Mouse (Mus musculus) neural tube, embryonic 15.5 days (tissue): Measurements from ENCODE around the gene Gm45837. TPM values are rescaled to one million over a fixed set of nuclear protein-coding genes. Genes with fewer than 3 reads are reported as not detected.
"Not testable (repeated sequence)": the region's sequence is repeated elsewhere in the genome, so short reads cannot be mapped to it uniquely, and the experiment has no call there.

Source experiments
- ATAC-seq: fragments of 200-750 bp; cut with Nextera tagmentation; 2 replicates; pipeline ENCODE4 v1.8.0; 2017; ENCODE audit warnings: mild to moderate bottlenecking, moderate TSS enrichment, moderate library complexity; ENCODE audit not compliant: low FRiP score
- H3K27ac ChIP-seq: fragments of 300-500 bp; sonication (generic); replicated peaks from 2 replicates; pipeline ENCODE4 v1.5.1; 2015; ENCODE audit warnings: mild to moderate bottlenecking, inconsistent platforms
- H3K27me3 ChIP-seq: fragments of 300-500 bp; sonication (generic); replicated peaks from 2 replicates; pipeline ENCODE4 v1.6.1; 2015; ENCODE audit warnings: inconsistent platforms
- H3K36me3 ChIP-seq: fragments of 300-500 bp; sonication (generic); 2 replicates; pipeline ENCODE4 v1.6.1; 2015; ENCODE audit warnings: inconsistent platforms
- H3K4me1 ChIP-seq: fragments of 300-500 bp; sonication (generic); 2 replicates; pipeline ENCODE4 v1.6.1; 2015; ENCODE audit warnings: inconsistent platforms
- H3K4me2 ChIP-seq: fragments of 300-500 bp; sonication (generic); 2 replicates; pipeline ENCODE4 v1.6.1; 2015; ENCODE audit warnings: inconsistent platforms, mild to moderate bottlenecking, moderate library complexity
- H3K4me3 ChIP-seq: fragments of 300-500 bp; sonication (generic); replicated peaks from 2 replicates; pipeline ENCODE4 v1.5.1; 2015; ENCODE audit warnings: mild to moderate bottlenecking, inconsistent platforms
- H3K9ac ChIP-seq: fragments of 300-500 bp; sonication (generic); replicated peaks from 2 replicates; pipeline ENCODE4 v1.6.1; 2015; ENCODE audit warnings: mild to moderate bottlenecking, inconsistent platforms
- H3K9me3 ChIP-seq: fragments of 300-500 bp; sonication (generic); replicated peaks from 2 replicates; pipeline ENCODE4 v1.6.1; 2016; ENCODE audit warnings: inconsistent platforms
- WGBS: fragments of 180-500 bp; shearing (Covaris S2); methylation state at CpG from one replicate; pipeline ENCODE4 v1.1.7; 2015; ENCODE audit warnings: mixed read lengths; 5-methylcytosine and 5-hydroxymethylcytosine counted together
- polyA plus RNA-seq: library from polyadenylated mRNA; unstranded; fragments of >200 nt; fragmentation: Nextera tagmentation; extraction: Ambion mirVana; gene quantifications from 2 replicates; pipeline ENCODE4 v1.2.1, GENCODE M21; 2015

Gm45837 gene
- polyA plus RNA-seq, 1 experiment from 2014 or later = 0.99 TPM

GRCm38 (mm10) chr7:101539774-101540173 is 129.1 kb downstream of the Gm45837 start:
- H3K4me2 ChIP-seq = no peak overlapping the region
- H3K9ac ChIP-seq = no peak overlapping the region
- H3K9me3 ChIP-seq = no peaks in the 10 kb centered on the region
- no peak for ATAC-seq
- H3K36me3 ChIP-seq = no peaks in the 10 kb centered on the region
- H3K27me3 ChIP-seq = peaks cover 3% of the 10 kb centered on the region; the same call in 1 of the 2 replicates
- 50% methylated on average over 9 of the region's 9 CpGs for WGBS
- H3K4me1 ChIP-seq = peaks cover 5% of the 10 kb centered on the region
- no peak overlapping the region for H3K4me3 ChIP-seq
- no peak overlapping the region for H3K27ac ChIP-seq

GRCm38 (mm10) chr7:101540684-101541083 is 130.0 kb downstream of the Gm45837 start:
- 76% methylated on average over 5 of the region's 5 CpGs for WGBS
- no peaks in the 10 kb centered on the region for H3K36me3 ChIP-seq
- ATAC-seq = no peak

GRCm38 (mm10) chr7:101541132-101541531 is 130.4 kb downstream of the Gm45837 start:
- H3K4me1 ChIP-seq = no peaks in the 10 kb centered on the region
- no peak overlapping the region for H3K27ac ChIP-seq
- no peak overlapping the region for H3K9ac ChIP-seq
- no peaks in the 10 kb centered on the region for H3K9me3 ChIP-seq
- H3K27me3 ChIP-seq = peaks cover 3% of the 10 kb centered on the region; the same call in 1 of the 2 replicates
- peak; percentile 70; the same call in 1 of the 2 replicates for ATAC-seq
- H3K36me3 ChIP-seq = no peaks in the 10 kb centered on the region
- WGBS = 6% methylated on average over 11 of the region's 11 CpGs
- no peak overlapping the region for H3K4me3 ChIP-seq
- H3K4me2 ChIP-seq = no peak overlapping the region

More at GRCm38 (mm10) chr7:101540684-101541083, 130.0 kb downstream of the Gm45837 start:
- Histone ChIP-seq H3K27ac (no peak overlapping the region), H3K4me1 (no peaks in the 10 kb centered on the region), H3K9me3 (no peaks in the 10 kb centered on the region), H3K27me3 (peaks cover 3% of the 10 kb centered on the region; the same call in 1 of the 2 replicates), H3K9ac (no peak overlapping the region), H3K4me2 (no peak overlapping the region), H3K4me3 (no peak overlapping the region)

GRCm38 (mm10) chr7:101541734-101542133 is 131.0 kb downstream of the Gm45837 start:
- Histone ChIP-seq H3K4me1 (no peaks in the 10 kb centered on the region), H3K9ac (no peak overlapping the region), H3K4me3 (no peak overlapping the region), H3K4me2 (no peak overlapping the region), H3K27ac (no peak overlapping the region), H3K27me3 (peaks cover 3% of the 10 kb centered on the region; the same call in 1 of the 2 replicates), H3K36me3 (no peaks in the 10 kb centered on the region), H3K9me3 (no peaks in the 10 kb centered on the region)
- no peak for ATAC-seq
- WGBS = 86% methylated on average over 10 of the region's 10 CpGs

- WGBS = 88% methylated on average over 3 of the region's 3 CpGs
- Histone ChIP-seq H3K36me3 (no peaks in the 10 kb centered on the region), H3K27me3 (no peaks in the 10 kb centered on the region), H3K4me1 (no peaks in the 10 kb centered on the region), H3K4me3 (no peak overlapping the region), H3K27ac (no peak overlapping the region), H3K9ac (no peak overlapping the region), H3K4me2 (no peak overlapping the region), H3K9me3 (no peaks in the 10 kb centered on the region)
- no peak for ATAC-seq
Measured at GRCm38 (mm10) chr7:101547651-101548050, 137.0 kb downstream of the Gm45837 start.

GRCm38 (mm10) chr7:101549266-101549665 is 138.6 kb downstream of the Gm45837 start:
- H3K27ac ChIP-seq = no peak overlapping the region
- WGBS = 98% methylated on average over 3 of the region's 3 CpGs
- no peak overlapping the region for H3K4me3 ChIP-seq
- no peaks in the 10 kb centered on the region for H3K4me1 ChIP-seq
- H3K36me3 ChIP-seq = no peaks in the 10 kb centered on the region
- H3K9me3 ChIP-seq = no peaks in the 10 kb centered on the region
- no peak overlapping the region for H3K9ac ChIP-seq
- H3K4me2 ChIP-seq = no peak overlapping the region
- H3K27me3 ChIP-seq = no peaks in the 10 kb centered on the region
- ATAC-seq = no peak

GRCm38 (mm10) chr7:101550686-101551485 is 140.2 kb downstream of the Gm45837 start:
- H3K4me2 ChIP-seq = no peak overlapping the region
- H3K9me3 ChIP-seq = no peaks in the 10 kb centered on the region
- H3K27ac ChIP-seq = no peak overlapping the region
- no peaks in the 10 kb centered on the region for H3K36me3 ChIP-seq
- no peak overlapping the region for H3K9ac ChIP-seq
- ATAC-seq = no peak
- WGBS = 80% methylated on average over 7 of the region's 7 CpGs
- H3K4me1 ChIP-seq = no peaks in the 10 kb centered on the region
- no peak overlapping the region for H3K4me3 ChIP-seq
- no peaks in the 10 kb centered on the region for H3K27me3 ChIP-seq

GRCm38 (mm10) chr7:101551530-101551929 is 140.8 kb downstream of the Gm45837 start:
- H3K4me3 ChIP-seq = no peak overlapping the region
- ATAC-seq = no peak
- no peaks in the 10 kb centered on the region for H3K4me1 ChIP-seq
- no peaks in the 10 kb centered on the region for H3K36me3 ChIP-seq
- H3K27me3 ChIP-seq = no peaks in the 10 kb centered on the region
- no peak overlapping the region for H3K27ac ChIP-seq
- H3K9me3 ChIP-seq = no peaks in the 10 kb centered on the region
- WGBS = 96% methylated on average over 1 of the region's 1 CpGs
- H3K9ac ChIP-seq = no peak overlapping the region
- no peak overlapping the region for H3K4me2 ChIP-seq

GRCm38 (mm10) chr7:101555473-101555872 is 144.8 kb downstream of the Gm45837 start:
- not testable (repeated sequence) for H3K36me3 ChIP-seq, H3K9ac ChIP-seq, H3K4me3 ChIP-seq, ATAC-seq, H3K4me1 ChIP-seq, H3K27me3 ChIP-seq, H3K27ac ChIP-seq, H3K9me3 ChIP-seq, H3K4me2 ChIP-seq
- WGBS = 89% methylated on average over 3 of the region's 3 CpGs

- WGBS = 81% methylated on average over 1 of the region's 1 CpGs
- Histone ChIP-seq H3K9me3 (no peaks in the 10 kb centered on the region), H3K27me3 (no peaks in the 10 kb centered on the region), H3K27ac (no peak overlapping the region), H3K9ac (no peak overlapping the region), H3K4me3 (no peak overlapping the region), H3K36me3 (no peaks in the 10 kb centered on the region), H3K4me1 (no peaks in the 10 kb centered on the region), H3K4me2 (no peak overlapping the region)
- ATAC-seq = no peak
Measured at GRCm38 (mm10) chr7:101557391-101557790, 146.7 kb downstream of the Gm45837 start.

- not testable (repeated sequence) for H3K27me3 ChIP-seq, H3K9ac ChIP-seq, ATAC-seq, H3K4me3 ChIP-seq, H3K36me3 ChIP-seq, H3K9me3 ChIP-seq, H3K27ac ChIP-seq, H3K4me1 ChIP-seq, H3K4me2 ChIP-seq
- 78% methylated on average over 5 of the region's 5 CpGs for WGBS
Measured at GRCm38 (mm10) chr7:101559393-101559792, 148.7 kb downstream of the Gm45837 start.
